Mouse (Mus musculus): ENCODE measurements around the gene Lrp11. TPM values are rescaled to one million over a fixed set of nuclear protein-coding genes. Genes with fewer than 3 reads are reported as not detected.
"Not testable (repeated sequence)": the region's sequence is repeated elsewhere in the genome, so short reads cannot be mapped to it uniquely, and the experiment has no call there.

Gene Lrp11
- 100 to 1,000 TPM; 113 to 115 TPM for total RNA-seq (2021)

GRCm38 (mm10) chr10:7589592-7590233 lies at the start of gene Lrp11:
Gene Lrp11 (plus strand): TSS chr10:7589800.
- intact Hi-C loops (cut with DNase I), result no loop called here
- peak; percentile 68 to 92 for DNase-seq (ENCODE audit: extremely low spot score in 1 of 2, low spot score in 2 of 2)

- no peak for DNase-seq (ENCODE audit: extremely low spot score in 1 of 2, low spot score in 2 of 2)
- intact Hi-C loops (cut with DNase I), result no loop called here
Measured at GRCm38 (mm10) chr10:7578002-7578401, 11.6 kb upstream of the Lrp11 start.

DNA sequence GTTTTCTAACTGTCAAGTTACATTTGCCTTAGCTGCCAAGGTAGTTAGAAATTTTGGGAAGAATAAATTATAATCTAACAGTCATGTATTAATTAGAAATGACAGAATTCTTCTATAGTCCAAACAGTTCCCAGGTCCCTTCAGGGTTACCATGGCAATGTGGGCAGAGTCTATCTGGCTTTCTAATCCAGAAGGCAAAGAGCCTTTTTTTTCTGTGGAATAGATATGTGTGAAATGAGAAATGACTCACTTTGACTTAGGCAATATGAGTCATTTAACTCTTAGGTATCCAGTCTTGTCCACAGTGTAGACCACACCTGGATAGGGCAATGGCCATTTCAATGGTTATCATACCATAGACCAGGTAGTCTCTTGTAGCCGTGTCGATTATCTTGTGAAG lies 8.2 kb upstream of the Lrp11 start:
- intact Hi-C loops (cut with DNase I), result no loop called here
- no peak for DNase-seq (ENCODE audit: extremely low spot score in 1 of 2, low spot score in 2 of 2)

GRCm38 (mm10) chr10:7582157-7582890 lies 7.3 kb upstream of the Lrp11 start:
- no peak for DNase-seq (ENCODE audit: extremely low spot score in 1 of 2, low spot score in 2 of 2)
- intact Hi-C loops (cut with DNase I), result no loop called here

- DNase-seq (ENCODE audit: extremely low spot score in 1 of 2, low spot score in 2 of 2), result no peak
- intact Hi-C loops (cut with DNase I), result no loop called here
Measured at GRCm38 (mm10) chr10:7582891-7583557, 6.6 kb upstream of the Lrp11 start.

GRCm38 (mm10) chr10:7586771-7587170 lies 2.8 kb upstream of the Lrp11 start:
- DNase-seq (ENCODE audit: extremely low spot score in 1 of 2, low spot score in 2 of 2), result no peak
- intact Hi-C loops (cut with DNase I), result no loop called here

GRCm38 (mm10) chr10:7590234-7590689 lies 662 bp downstream of the Lrp11 start:
- DNase-seq (ENCODE audit: extremely low spot score in 1 of 2, low spot score in 2 of 2), result no peak
- intact Hi-C loops (cut with DNase I), result no loop called here

DNA sequence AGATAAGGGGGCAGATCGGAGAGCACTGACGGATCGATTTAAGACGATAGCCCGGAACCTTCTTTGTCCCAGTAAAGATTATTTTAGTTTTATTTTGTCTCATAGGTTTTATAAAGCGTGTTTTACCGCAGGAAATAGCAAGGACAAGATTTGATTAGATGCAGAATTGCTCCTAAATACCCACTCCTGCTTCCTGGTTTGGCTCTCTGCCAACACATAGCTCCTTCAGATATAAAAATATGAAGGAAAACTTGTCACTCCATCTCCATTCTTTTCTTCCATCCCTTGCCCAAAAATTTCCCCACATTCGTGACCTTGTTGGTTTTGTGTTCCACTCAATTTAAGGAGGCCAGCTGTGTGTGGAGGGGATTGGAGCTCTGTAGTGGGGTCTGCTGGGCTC lies 1.2 kb downstream of the Lrp11 start:
- no peak for DNase-seq (ENCODE audit: extremely low spot score in 1 of 2, low spot score in 2 of 2)
- intact Hi-C loops (cut with DNase I), result no loop called here

DNA sequence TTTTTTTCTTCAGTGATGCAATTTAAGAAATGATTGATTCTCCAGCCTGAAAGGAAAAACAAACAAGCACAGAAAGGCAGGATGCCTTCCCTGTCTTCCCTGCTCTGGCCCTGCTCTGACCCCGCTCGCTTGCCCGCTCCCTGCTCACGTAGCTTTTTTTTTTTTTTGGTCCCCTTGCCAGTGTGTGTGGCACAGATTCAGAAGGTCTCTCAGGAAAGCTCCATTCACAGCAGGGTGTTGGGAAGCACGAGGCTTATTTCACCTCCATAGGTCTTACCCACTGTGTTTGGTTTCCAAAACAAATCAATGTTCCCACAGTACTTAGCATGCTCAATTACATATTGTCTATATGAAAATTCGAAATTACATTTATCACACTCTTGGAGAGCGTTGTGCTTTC lies 5.2 kb downstream of the Lrp11 start:
- no peak for DNase-seq (ENCODE audit: extremely low spot score in 1 of 2, low spot score in 2 of 2)
- intact Hi-C loops (cut with DNase I), result no loop called here

DNA sequence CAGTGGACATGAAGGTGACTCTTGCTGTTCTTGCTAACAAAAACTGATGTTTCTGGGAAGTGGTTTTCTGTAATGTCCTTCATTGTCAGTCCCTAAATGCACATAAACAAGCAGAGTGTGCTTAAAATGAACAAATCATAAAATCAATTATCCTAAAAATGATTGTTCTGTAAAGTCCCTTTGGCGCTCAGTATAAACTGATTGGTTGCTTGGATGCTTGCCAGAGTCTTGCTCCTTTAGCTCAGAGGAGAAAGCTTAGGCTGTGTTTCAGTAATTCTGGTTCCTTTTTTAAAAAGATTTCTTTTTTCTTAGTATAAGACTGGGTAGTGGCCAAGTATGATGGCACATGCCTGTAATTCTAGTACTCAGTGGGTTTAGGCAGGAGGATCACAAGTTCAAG lies 6.7 kb downstream of the Lrp11 start:
- intact Hi-C loops (cut with DNase I), result no loop called here
- no peak for DNase-seq (ENCODE audit: extremely low spot score in 1 of 2, low spot score in 2 of 2)

- intact Hi-C loops (cut with DNase I), result no loop called here
- DNase-seq (ENCODE audit: extremely low spot score in 1 of 2, low spot score in 2 of 2), result no peak
Measured at GRCm38 (mm10) chr10:7598177-7598576, 8.6 kb downstream of the Lrp11 start.

DNA sequence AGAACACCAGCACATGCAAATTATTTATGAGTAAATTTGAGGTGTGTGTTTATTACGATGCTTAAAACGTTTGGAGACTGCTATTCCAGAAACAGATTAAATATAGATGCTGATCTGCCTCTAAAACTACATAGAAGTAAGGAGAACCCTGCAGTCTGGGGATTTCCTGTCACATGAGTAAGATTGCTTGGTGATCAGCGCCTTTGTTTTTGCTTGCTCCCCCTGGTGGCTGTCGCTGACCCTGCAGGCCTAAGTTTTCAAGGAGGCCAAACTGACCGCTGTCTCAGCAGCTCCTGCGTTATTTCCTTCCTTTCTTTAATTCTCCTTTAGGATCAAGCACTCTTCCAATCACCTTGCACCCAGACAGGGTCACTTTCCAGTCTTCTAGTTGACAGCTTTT lies 11.0 kb downstream of the Lrp11 start:
- intact Hi-C loops (cut with DNase I), result loop anchor here (5.0 kb wide), 2 partner anchors 128 to 268 kb away; partner anchors contain the start of gene Ulbp1
- peak; percentile 57 to 73 for DNase-seq (ENCODE audit: extremely low spot score in 1 of 2, low spot score in 2 of 2)

DNA sequence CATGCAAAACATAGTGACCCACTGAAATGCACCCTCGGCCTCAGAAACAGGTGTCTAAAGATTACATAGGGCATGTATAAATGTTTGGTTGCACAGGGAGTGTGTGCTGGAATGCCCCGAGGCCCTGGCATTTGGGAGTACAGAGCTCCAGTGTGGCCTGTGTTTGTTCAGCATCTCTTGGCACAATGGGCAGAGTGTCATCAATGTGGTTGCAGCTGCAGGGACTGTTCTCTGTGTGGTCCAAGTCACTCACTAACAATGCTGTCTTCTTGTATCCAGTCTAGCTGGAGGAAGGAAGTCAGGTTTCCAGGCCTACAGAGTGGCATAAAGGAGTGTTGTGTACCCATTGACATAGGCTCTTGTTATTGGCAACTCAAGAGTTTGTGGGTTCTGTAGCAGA lies 15.6 kb downstream of the Lrp11 start:
- intact Hi-C loops (cut with DNase I), result no loop called here
- no peak for DNase-seq (ENCODE audit: extremely low spot score in 1 of 2, low spot score in 2 of 2)

DNA sequence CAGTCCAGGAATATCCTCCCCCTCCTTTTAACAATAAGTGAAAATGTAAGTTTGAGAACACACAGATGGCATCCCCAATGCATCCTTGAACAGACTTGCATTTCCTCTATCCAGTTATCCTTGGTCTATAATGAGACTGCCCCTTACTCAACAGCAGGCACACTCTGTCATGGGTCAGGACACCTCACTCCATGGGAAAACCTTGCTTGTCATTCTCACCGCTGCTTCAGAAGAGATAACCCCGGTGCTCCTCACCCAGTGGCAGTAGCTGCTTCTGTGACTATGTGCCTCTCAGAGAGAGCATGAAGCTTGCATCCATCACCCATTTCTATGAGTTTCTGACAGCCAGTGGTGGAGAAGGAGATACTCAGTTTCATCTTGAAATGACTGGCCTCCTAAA lies 16.8 kb downstream of the Lrp11 start:
- no peak for DNase-seq (ENCODE audit: extremely low spot score in 1 of 2, low spot score in 2 of 2)
- intact Hi-C loops (cut with DNase I), result no loop called here

GRCm38 (mm10) chr10:7608611-7609010 lies 19.0 kb downstream of the Lrp11 start:
- DNase-seq (ENCODE audit: extremely low spot score in 1 of 2, low spot score in 2 of 2), result no peak
- intact Hi-C loops (cut with DNase I), result no loop called here

- no peak for DNase-seq (ENCODE audit: extremely low spot score in 1 of 2, low spot score in 2 of 2)
- intact Hi-C loops (cut with DNase I), result no loop called here
Measured at GRCm38 (mm10) chr10:7611647-7612046, 22.0 kb downstream of the Lrp11 start.

DNA sequence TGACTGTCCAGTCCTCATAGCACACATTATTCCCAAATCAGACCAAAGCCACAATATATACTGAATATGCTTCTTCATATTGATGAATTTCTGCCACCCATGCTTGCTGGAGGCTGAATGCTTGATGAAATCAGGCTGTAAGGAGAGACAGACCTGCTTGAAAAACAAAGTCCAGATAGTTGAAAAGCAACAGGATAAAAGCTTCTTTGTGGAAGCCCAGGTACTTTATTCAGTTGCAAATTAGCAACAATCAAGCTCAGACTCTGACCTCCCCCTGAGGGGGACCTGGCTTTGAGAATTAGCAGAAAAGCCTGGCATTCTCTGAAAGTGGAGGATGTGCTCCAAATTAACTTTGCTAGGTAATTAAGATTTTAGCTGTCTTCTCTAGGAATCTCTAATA lies 22.6 kb downstream of the Lrp11 start:
- intact Hi-C loops (cut with DNase I); DNase-seq (ENCODE audit: extremely low spot score in 1 of 2, low spot score in 2 of 2): not testable (repeated sequence)

DNA sequence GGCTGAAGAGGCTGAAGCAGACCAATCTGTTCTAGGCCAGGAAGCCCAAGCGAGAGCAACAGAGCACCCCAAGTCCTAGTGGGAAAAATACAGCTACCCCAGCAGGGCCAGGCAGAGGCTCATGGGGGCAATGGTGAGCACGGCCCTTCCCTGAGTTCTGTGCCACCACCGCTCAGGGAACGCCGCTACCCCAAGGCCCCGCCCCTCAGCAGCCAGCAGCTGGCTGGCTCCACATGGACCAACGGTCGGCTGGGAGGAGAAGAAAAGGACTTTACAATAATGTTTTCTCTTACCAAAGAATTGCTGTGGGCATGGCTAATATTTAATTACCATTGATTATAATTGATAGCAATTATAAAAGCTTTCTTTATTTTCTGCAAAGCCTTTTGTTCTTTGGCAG lies 25.2 kb downstream of the Lrp11 start:
- intact Hi-C loops (cut with DNase I), result no loop called here
- no peak for DNase-seq (ENCODE audit: extremely low spot score in 1 of 2, low spot score in 2 of 2)

DNA sequence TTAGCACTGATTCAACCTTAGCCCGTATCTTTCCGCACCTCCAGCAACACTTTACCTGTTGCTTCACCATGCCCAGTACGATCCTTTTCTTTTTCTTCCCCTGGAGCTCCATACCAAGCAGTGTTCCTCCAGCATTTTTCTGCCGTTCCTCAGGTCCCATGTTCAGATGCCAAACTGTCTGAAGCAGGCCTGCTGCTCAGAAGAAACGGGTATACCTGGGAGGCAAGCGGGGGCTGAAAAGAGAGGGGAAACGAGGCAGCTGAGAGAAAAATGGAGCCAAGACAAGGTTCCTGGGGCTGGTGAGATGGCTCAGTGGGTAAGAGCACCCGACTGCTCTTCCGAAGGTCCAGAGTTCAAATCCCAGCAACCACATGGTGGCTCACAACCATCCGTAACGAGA lies 27.5 kb downstream of the Lrp11 start:
- DNase-seq (ENCODE audit: extremely low spot score in 1 of 2, low spot score in 2 of 2); intact Hi-C loops (cut with DNase I): not testable (repeated sequence)

DNA sequence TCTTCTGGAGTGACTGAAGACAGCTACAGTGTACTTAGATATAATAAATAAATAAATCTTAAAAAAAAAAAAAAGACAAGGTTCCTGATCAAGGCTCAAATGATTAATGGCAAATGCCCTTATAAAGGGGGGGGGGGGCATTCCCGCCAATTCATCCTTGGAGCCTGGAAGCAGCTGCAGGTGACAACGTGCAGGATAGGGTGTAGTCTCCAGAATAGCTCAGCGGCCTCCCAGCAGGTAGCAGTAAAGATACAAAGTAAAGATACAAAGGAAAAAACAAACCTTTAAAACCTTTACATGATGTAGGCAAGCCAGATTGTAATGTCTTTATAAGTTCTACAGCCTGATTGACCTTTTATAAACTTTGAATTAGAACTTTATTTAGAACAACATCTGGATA lies 28.0 kb downstream of the Lrp11 start:
- intact Hi-C loops (cut with DNase I), result not testable (repeated sequence)

More for the DNA sequence above, 28.0 kb downstream of the Lrp11 start:
- not testable (repeated sequence) for DNase-seq (ENCODE audit: extremely low spot score in 1 of 2, low spot score in 2 of 2)
